Comparison of ENCODE assay signal across 25 mouse cellular contexts in genomic region chr11:93040816-93041215, GRCm38 (mm10). TPM values are rescaled to one million over a fixed set of nuclear protein-coding genes. Genes with fewer than 3 reads are reported as not detected.
"Had no signal": no experiment of that assay in that cellular context is flagged by ENCODE, and none has a peak within 500 bp of the region (broad histone marks: within the 10 kb centered on the region; RNA-seq: fewer than 3 reads in every experiment).

No protein-coding gene starts in this region.

- H3K36me3 ChIP-seq: midbrain, embryonic 10.5 days; midbrain, embryonic 12.5 days; neural tube, embryonic 13.5 days; neural tube, embryonic 15.5 days; stomach, embryonic 15.5 days had no signal

- H3K4me3 ChIP-seq: midbrain, embryonic 10.5 days; midbrain, embryonic 12.5 days; myocyte; neural tube, embryonic 13.5 days; neural tube, embryonic 15.5 days; stomach, embryonic 15.5 days had no signal

- H3K4me1 ChIP-seq: midbrain, embryonic 10.5 days; midbrain, embryonic 12.5 days; neural tube, embryonic 13.5 days; neural tube, embryonic 15.5 days; stomach, embryonic 15.5 days had no signal

- H3K27me3 ChIP-seq: midbrain, embryonic 12.5 days; neural tube, embryonic 13.5 days; neural tube, embryonic 15.5 days; stomach, embryonic 15.5 days had no signal

- H3K9ac ChIP-seq: lung, embryonic 14.5 days; midbrain, embryonic 12.5 days; neural tube, embryonic 13.5 days; neural tube, embryonic 15.5 days; stomach, embryonic 15.5 days had no signal

- DNase-seq: lung, adult 18-20 months; lung, embryonic 14.5 days; lung, postnatal 10 days; lung, postnatal 4 days; midbrain, embryonic 14.5 days; retina, postnatal 1 day; right cerebral cortex, adult 18-20 months; right cerebral cortex, postnatal 25 days; right cerebral cortex, postnatal 4 days; spleen, adult 18-20 months; thymus, adult 2 months; thymus, postnatal 25 days; thymus, postnatal 4 days had no signal

- H3K9me3 ChIP-seq: midbrain, embryonic 10.5 days; midbrain, embryonic 12.5 days; neural tube, embryonic 13.5 days; neural tube, embryonic 15.5 days; stomach, embryonic 15.5 days had no signal

- H3K27ac ChIP-seq: midbrain, embryonic 10.5 days; midbrain, embryonic 12.5 days; neural tube, embryonic 13.5 days; neural tube, embryonic 15.5 days; stomach, embryonic 15.5 days; stomach, postnatal 0 days had no signal

RNA-seq across cellular contexts. Expression of gene Car10, which starts 57.0 kb away (rescaled TPM):
- total RNA-seq: megakaryocyte, adult 5-6 weeks; megakaryocyte-erythroid progenitor cell, adult 5-6 weeks had no signal
- polyA plus RNA-seq: lung, embryonic 14.5 days; lung, embryonic 16.5 days; myocyte; small intestine, adult 2 months; testis, adult 2 months had no signal
